In genomic region chr11:79197846-79198235, GRCm38 (mm10) we compare ENCODE assay signal across 18 mouse cellular contexts. TPM values are rescaled to one million over a fixed set of nuclear protein-coding genes. Genes with fewer than 3 reads are reported as not detected.
A peak's percentile ranks its signal among the peaks of the same experiment; 100 is the strongest.
DNase-seq lines count a peak whose midpoint lies in the region; ATAC-seq and TF ChIP-seq lines count a peak whose summit lies in the region.
"Had no signal": no experiment of that assay in that cellular context is flagged by ENCODE, and none has a peak within 500 bp of the region (broad histone marks: within the 10 kb centered on the region; RNA-seq: fewer than 3 reads in every experiment).

No protein-coding gene starts in this region.

- dilution Hi-C loops in CH12.LX (cut with MboI; ENCODE audit: extremely low pct_ligation_motif_present, extremely low pct_unique_long_range_greater_than_20kb, low sequenced_read_pairs), result no loop called here

- TF ChIP-seq EP300 in CH12.LX (IDR thresholded peaks at IDR 0.05; ENCODE audit: low read length), result no peak

- ATAC-seq in CD4-positive, CD25-positive, alpha-beta regulatory T cell, adult 4 months, result no peak
- peak; percentile 62 for ATAC-seq in granulocyte monocyte progenitor cell, adult 5-6 weeks (replicated peaks; ENCODE audit: poor library complexity, severe bottlenecking)
- no peak for ATAC-seq in hindbrain, embryonic 12.5 days (ENCODE audit: low FRiP score)
- ATAC-seq: forebrain, embryonic 13.5 days; forebrain, postnatal 0 days; intestine, embryonic 16.5 days had no signal

- WGBS in hindbrain, embryonic 12.5 days, result 82% methylated on average over 6 of the region's 6 CpGs

- no peak; the same call in 1 of the 2 replicates for TF ChIP-seq RAD21 in CH12.LX (IDR thresholded peaks at IDR 0.05; ENCODE audit: low read depth, low read length)

- no peak overlapping the region for H3K27ac ChIP-seq in CH12.LX (ENCODE audit: insufficient read depth, low read depth)
- H3K27ac ChIP-seq in hindbrain, embryonic 12.5 days, result no peak overlapping the region
- H3K27ac ChIP-seq: forebrain, embryonic 13.5 days; hindbrain, embryonic 14.5 days had no signal

- in situ Hi-C loops in CH12.LX (cut with MboI; ENCODE audit: low pct_ligation_motif_present, low pct_unique_long_range_greater_than_20kb, low sequenced_read_pairs), result loop anchor here (10.0 kb wide), 1 partner anchor 53 kb away; the partner anchor contains the start of gene Ksr1

- no peak overlapping the region for H3K4me2 ChIP-seq in CH12.LX (ENCODE audit: insufficient read depth, low read depth, poor library complexity, severe bottlenecking)
- H3K4me2 ChIP-seq in hindbrain, embryonic 12.5 days (replicated peaks), result no peak overlapping the region
- H3K4me2 ChIP-seq: embryonic facial prominence, embryonic 13.5 days; forebrain, embryonic 13.5 days; hindbrain, embryonic 14.5 days had no signal

- H3K4me1 ChIP-seq in CH12.LX (ENCODE audit: control insufficient read depth in 1 of 2, insufficient read depth in 2 of 2), result peaks cover 19 to 42% of the 10 kb centered on the region in 2 experiments
- H3K4me1 ChIP-seq in hindbrain, embryonic 12.5 days, result peaks cover 16% of the 10 kb centered on the region

- H3K9me3 ChIP-seq in CH12.LX (replicated peaks; ENCODE audit: low read length), result peaks cover 14% of the 10 kb centered on the region
- no peaks in the 10 kb centered on the region for H3K9me3 ChIP-seq in hindbrain, embryonic 12.5 days (replicated peaks)
- H3K9me3 ChIP-seq: embryonic facial prominence, embryonic 13.5 days; forebrain, embryonic 13.5 days had no signal

- no peaks in the 10 kb centered on the region for H3K79me2 ChIP-seq in CH12.LX (replicated peaks; ENCODE audit: control insufficient read depth, extremely low read depth, insufficient read depth, poor library complexity, severe bottlenecking)

- TF ChIP-seq CTCF in CH12.LX (conservative IDR thresholded peaks at IDR 0.05 in 1 of 2, IDR thresholded peaks at IDR 0.05 in 1 of 2; ENCODE audit: low read depth in 2 of 2, low read length in 2 of 2), result 0 out of 4 replicates have a peak, but pooled peaks of 1 of the 2 experiments have one; percentile 11

- no peak for TF ChIP-seq POLR2A in CH12.LX (IDR thresholded peaks at IDR 0.05; ENCODE audit: low read depth, low read length)

- DNase-seq in CD4-positive, CD25-positive, alpha-beta regulatory T cell, adult 2 months (ENCODE audit: low read depth, low spot score), result peak; percentile 26
- no peak for DNase-seq in CH12.LX (ENCODE audit: extremely low read depth)
- peak; percentile 31 for DNase-seq in splenic B cell, adult 2 months (ENCODE audit: low read depth, low spot score)
- no peak for DNase-seq in layer of hippocampus, postnatal 36 days
- DNase-seq: adrenal gland, adult 8-10 months; cerebellum, adult 11 months; cerebellum, adult 8-10 months; cerebellum, postnatal 25 days; forebrain, postnatal 0 days; gastrocnemius, postnatal 14 days; heart, postnatal 14 days had no signal

- peaks cover 12% of the 10 kb centered on the region for H3K27me3 ChIP-seq in CH12.LX (replicated peaks)
- no peaks in the 10 kb centered on the region for H3K27me3 ChIP-seq in splenic B cell, adult 2 months (ENCODE audit: control insufficient read depth, insufficient read depth, low read length, poor library complexity, severe bottlenecking)
- H3K27me3 ChIP-seq in hindbrain, embryonic 12.5 days, result no peaks in the 10 kb centered on the region
- H3K27me3 ChIP-seq: embryonic facial prominence, embryonic 13.5 days; forebrain, embryonic 13.5 days had no signal

- no peaks in the 10 kb centered on the region for H3K36me3 ChIP-seq in CH12.LX (replicated peaks in 1 of 2; ENCODE audit: control insufficient read depth in 1 of 2, insufficient read depth in 1 of 2, low read length in 1 of 2)
- H3K36me3 ChIP-seq in splenic B cell, adult 2 months (ENCODE audit: control insufficient read depth, insufficient read depth, low read length, poor library complexity, severe bottlenecking), result no peaks in the 10 kb centered on the region
- no peaks in the 10 kb centered on the region for H3K36me3 ChIP-seq in hindbrain, embryonic 12.5 days
- H3K36me3 ChIP-seq: embryonic facial prominence, embryonic 13.5 days had no signal

- no peak overlapping the region for H3K4me3 ChIP-seq in CH12.LX (replicated peaks in 1 of 3; ENCODE audit: low read depth in 2 of 3, low read length in 2 of 3, poor library complexity in 1 of 3)
- no peak overlapping the region for H3K4me3 ChIP-seq in hindbrain, embryonic 12.5 days
- H3K4me3 ChIP-seq: embryonic facial prominence, embryonic 13.5 days; forebrain, embryonic 13.5 days had no signal

- H3K9ac ChIP-seq in CH12.LX (ENCODE audit: insufficient read depth, low read depth), result no peak overlapping the region
- H3K9ac ChIP-seq in hindbrain, embryonic 12.5 days, result no peak overlapping the region
- H3K9ac ChIP-seq: embryonic facial prominence, embryonic 13.5 days; forebrain, embryonic 13.5 days; forebrain, postnatal 0 days; hindbrain, embryonic 14.5 days had no signal

TF ChIP-seq in CH12.LX, 34 proteins besides CTCF, POLR2A, EP300 and RAD21:
- TF ChIP-seq MAX (IDR thresholded peaks at IDR 0.05; ENCODE audit: low read length), result peak; percentile 3; the same call in 1 of the 2 replicates
- no peak for TF ChIP-seq CHD1 (IDR thresholded peaks at IDR 0.05; ENCODE audit: low read depth, low read length)
- TF ChIP-seq SMC3 (IDR thresholded peaks at IDR 0.05; ENCODE audit: low read depth, low read length), result no peak

RNA-seq across cellular contexts. Expression of gene Ksr1, which starts 51.6 kb away (rescaled TPM):
- 1 to 10 TPM; 2.5 to 4.1 TPM for polyA plus RNA-seq in CD4-positive, CD25-positive, alpha-beta regulatory T cell, adult 4 months (2017; shearing (Covaris generic))
- total RNA-seq in CH12.LX (2012; rRNA removed) (63.8 and 73.1 TPM in 2 replicates), CH12.LX (2014; rRNA removed) (21.3 and 22.5 TPM in 2 replicates)
- 48.9 and 61.2 TPM in 2 replicates for polyA plus RNA-seq in CH12.LX (2012; ENCODE audit: insufficient read length, low read depth)
- 8.1 and 19.2 TPM in 2 replicates for total RNA-seq in granulocyte monocyte progenitor cell, adult 5-6 weeks (2014; fragmentation: Nextera tagmentation)
- 5.4 and 8.2 TPM in 2 replicates for total RNA-seq in granulocyte monocyte progenitor cell, adult 5-6 weeks (2017)
- total RNA-seq in layer of hippocampus, postnatal 36 days (2021), result 100 to 1,000 TPM; 183 to 261 TPM
- polyA plus RNA-seq in hindbrain, embryonic 12.5 days (2016; fragmentation: Nextera tagmentation; extraction: Ambion mirVana), result 3.4 and 3.5 TPM in 2 replicates

RNA-seq across cellular contexts. Expression of gene Wsb1, which starts 56.6 kb away (rescaled TPM):
- 10 to 100 TPM; 79.7 to 89.4 TPM for polyA plus RNA-seq in CD4-positive, CD25-positive, alpha-beta regulatory T cell, adult 4 months (2017; shearing (Covaris generic))
- 54.7 and 84.1 TPM in 2 replicates for total RNA-seq in CH12.LX (2012; rRNA removed)
- total RNA-seq in CH12.LX (2014; rRNA removed), result 104 and 122 TPM in 2 replicates
- 118 and 129 TPM in 2 replicates for polyA plus RNA-seq in CH12.LX (2012; ENCODE audit: insufficient read length, low read depth)
- total RNA-seq in granulocyte monocyte progenitor cell, adult 5-6 weeks (2014; fragmentation: Nextera tagmentation), result 123 and 152 TPM in 2 replicates
- total RNA-seq in granulocyte monocyte progenitor cell, adult 5-6 weeks (2017), result 153 and 170 TPM in 2 replicates
- total RNA-seq in layer of hippocampus, postnatal 36 days (2021), result 10 to 100 TPM; 77.1 to 81.3 TPM
- 552 and 643 TPM in 2 replicates for polyA plus RNA-seq in hindbrain, embryonic 12.5 days (2016; fragmentation: Nextera tagmentation; extraction: Ambion mirVana)

Comparison
In these comparisons a context has a peak if more than half of its experiments do, and no peak if none do; other contexts are left out.
1. DNase-seq: peak in CD4-positive, CD25-positive, alpha-beta regulatory T cell, adult 2 months (single experiment) and splenic B cell, adult 2 months (single experiment); none in CH12.LX (single experiment) and layer of hippocampus, postnatal 36 days (0 of 2).